Mouse (Mus musculus): ENCODE results near the gene Sncb.

- TF ChIP-seq CTCF (IDR thresholded peaks at IDR 0.05; ENCODE audit: extremely low read depth, insufficient read length, insufficient replicate concordance, low read depth, low read length) (peak; percentile 19; the same call in 1 of the 2 replicates), POLR2A (IDR thresholded peaks at IDR 0.05; ENCODE audit: low read depth, low read length) (no peak)
These were observed 26.1 kb upstream of the Sncb start for GRCm38 (mm10) chr13:54792259-54793230.

All from small intestine, adult 2 months (tissue).